Mouse (Mus musculus) Patski (cell line): ENCODE measurements around the gene Ube2d1. TPM values are rescaled to one million over a fixed set of nuclear protein-coding genes. Genes with fewer than 3 reads are reported as not detected.

ENCODE experiments used
- ATAC-seq: fragments of 100-300 bp; one replicate; pipeline ENCODE4 v1.8.0; 2021
- CTCF ChIA-PET: fragments of 350-600 bp; sonication (Branson Sonifier 250); formaldehyde crosslinking; loops from one replicate; lab custom pipeline; 2022; ENCODE audit warnings: inconsistent platforms; lab: Charles Lee
- POLR2A ChIA-PET: fragments of 350-600 bp; sonication (Branson Sonifier 250); formaldehyde crosslinking; loops from one replicate; lab custom pipeline; 2022; ENCODE audit warnings: antibody characterized with exemption, inconsistent platforms; lab: Charles Lee
- DNase-seq: peaks from one replicate; pipeline ENCODE4 v3.0.0-alpha.2; 2011; ENCODE audit warnings: low read depth, low spot score
- H3K27me3 ChIP-seq: fragments of 371-371 bp; one replicate; pipeline ENCODE4 v1.5.1; 2021
- CTCF ChIP-seq: fragments of 100-300 bp; IDR thresholded peaks from one replicate; pipeline ENCODE4 v1.5.1; 2021
- in situ Hi-C: fragments of 300-500 bp; cut with MboI; formaldehyde crosslinking; loops from 3 replicates; pipeline ENCODE4 v1.11.1; 2018; ENCODE audit warnings: low pct_unique_long_range_greater_than_20kb, mixed read lengths
- polyA plus RNA-seq: library from polyadenylated mRNA; unstranded; gene quantifications from one replicate; pipeline ENCODE4 v1.2.3, GENCODE M21; 2021

The Ube2d1 gene
- 53.4 TPM for polyA plus RNA-seq

- ChIA-PET CTCF (no interaction called here), POLR2A (no interaction called here)
- DNase-seq (no peak), ATAC-seq (peak; percentile 93)
- in situ Hi-C loops = no loop called here
- H3K27me3 ChIP-seq = no peaks in the 10 kb centered on the region
- TF ChIP-seq CTCF = no peak
Observed at GRCm38 (mm10) chr10:71285126-71285580, at the start of gene Ube2d1. TSS of gene Ube2d1 (minus strand) at chr10:71285262.

- no peak for ATAC-seq
- CTCF ChIA-PET = interaction anchor here (1.2 to 2.8 kb wide), 2 partner anchors 9 to 68 kb away, joined by 3 to 10 read pairs; no protein-coding TSS in a partner anchor
Observed at GRCm38 (mm10) chr10:71332859-71333258, 47.8 kb upstream of the Ube2d1 start.

GRCm38 (mm10) chr10:71332376-71332775, 47.3 kb upstream of the Ube2d1 start:
- no peak for TF ChIP-seq CTCF
- ChIA-PET POLR2A (no interaction called here), CTCF (interaction anchor here (1.2 to 2.8 kb wide), 2 partner anchors 9 to 69 kb away, joined by 3 to 10 read pairs; no protein-coding TSS in a partner anchor)
- in situ Hi-C loops = no loop called here
- no peaks in the 10 kb centered on the region for H3K27me3 ChIP-seq
- ATAC-seq (no peak), DNase-seq (no peak)

More at GRCm38 (mm10) chr10:71332859-71333258, 47.8 kb upstream of the Ube2d1 start:
- POLR2A ChIA-PET = interaction anchor here (0.6 kb wide), 1 partner anchor 191 kb away, joined by 6 read pairs; no protein-coding TSS in a partner anchor
- in situ Hi-C loops = no loop called here
- no peak for DNase-seq
- no peaks in the 10 kb centered on the region for H3K27me3 ChIP-seq
- TF ChIP-seq CTCF = no peak

GRCm38 (mm10) chr10:71331908-71332307, 46.8 kb upstream of the Ube2d1 start:
- ATAC-seq (no peak), DNase-seq (no peak)
- no peaks in the 10 kb centered on the region for H3K27me3 ChIP-seq
- in situ Hi-C loops = no loop called here
- ChIA-PET POLR2A (interaction anchor here (0.7 kb wide), 1 partner anchor 28 kb away, joined by 5 read pairs; no protein-coding TSS in a partner anchor), CTCF (interaction anchor here (1.2 to 2.8 kb wide), 2 partner anchors 10 to 69 kb away, joined by 3 to 10 read pairs; no protein-coding TSS in a partner anchor)
- TF ChIP-seq CTCF = no peak

GRCm38 (mm10) chr10:71330070-71330469, 45.0 kb upstream of the Ube2d1 start:
- DNase-seq = no peak
- ChIA-PET POLR2A (no interaction called here), CTCF (no interaction called here)
- in situ Hi-C loops = no loop called here
- ATAC-seq = no peak
- H3K27me3 ChIP-seq = no peaks in the 10 kb centered on the region
- TF ChIP-seq CTCF = no peak

GRCm38 (mm10) chr10:71329295-71329694, 44.2 kb upstream of the Ube2d1 start:
- DNase-seq (no peak), ATAC-seq (no peak)
- ChIA-PET POLR2A (no interaction called here), CTCF (interaction anchor here (1.0 to 1.9 kb wide), 5 partner anchors 12 to 72 kb away, joined by 3 to 12 read pairs (median 4); no protein-coding TSS in a partner anchor)
- TF ChIP-seq CTCF = no peak
- in situ Hi-C loops = no loop called here
- no peaks in the 10 kb centered on the region for H3K27me3 ChIP-seq

GRCm38 (mm10) chr10:71328870-71329269, 43.8 kb upstream of the Ube2d1 start:
- ChIA-PET CTCF (interaction anchor here (1.0 to 1.9 kb wide), 7 partner anchors 9 to 72 kb away, joined by 3 to 12 read pairs (median 4); partner anchors contain the start of gene Ipmk), POLR2A (no interaction called here)
- no peaks in the 10 kb centered on the region for H3K27me3 ChIP-seq
- ATAC-seq = no peak
- in situ Hi-C loops = no loop called here
- DNase-seq = no peak
- TF ChIP-seq CTCF = no peak

GRCm38 (mm10) chr10:71328382-71328781, 43.3 kb upstream of the Ube2d1 start:
- ChIA-PET POLR2A (no interaction called here), CTCF (interaction anchor here (1.0 to 2.6 kb wide), 8 partner anchors 10 to 73 kb away, joined by 3 to 12 read pairs (median 4); partner anchors contain the start of gene Ipmk)
- in situ Hi-C loops = no loop called here
- no peak for DNase-seq
- no peak for ATAC-seq
- no peak for TF ChIP-seq CTCF
- H3K27me3 ChIP-seq = no peaks in the 10 kb centered on the region

GRCm38 (mm10) chr10:71327386-71327785, 42.3 kb upstream of the Ube2d1 start:
- in situ Hi-C loops = no loop called here

GRCm38 (mm10) chr10:71326789-71327188, 41.7 kb upstream of the Ube2d1 start:
- H3K27me3 ChIP-seq = no peaks in the 10 kb centered on the region
- ATAC-seq (peak; percentile 68), DNase-seq (no peak)
- in situ Hi-C loops = no loop called here
- TF ChIP-seq CTCF = peak; percentile 96
- ChIA-PET CTCF (interaction anchor here (0.6 to 3.7 kb wide), 16 partner anchors 9 to 77 kb away, joined by 3 to 43 read pairs (median 4); partner anchors contain the start of genes Cisd1 and Ipmk), POLR2A (interaction anchor here (0.7 kb wide), 1 partner anchor 78 kb away, joined by 4 read pairs; no protein-coding TSS in a partner anchor)

More at GRCm38 (mm10) chr10:71327386-71327785, 42.3 kb upstream of the Ube2d1 start:
- H3K27me3 ChIP-seq = no peaks in the 10 kb centered on the region
- DNase-seq (no peak), ATAC-seq (no peak)
- POLR2A ChIA-PET = no interaction called here
- CTCF ChIA-PET = interaction anchor here (1.0 to 3.7 kb wide), 9 partner anchors 9 to 76 kb away, joined by 3 to 43 read pairs (median 6); partner anchors contain the start of genes Cisd1 and Ipmk
- no peak for TF ChIP-seq CTCF

GRCm38 (mm10) chr10:71326123-71326522, 41.1 kb upstream of the Ube2d1 start:
- no peaks in the 10 kb centered on the region for H3K27me3 ChIP-seq
- ChIA-PET POLR2A (interaction anchor here (1.3 kb wide), 1 partner anchor 13 kb away, joined by 4 read pairs; no protein-coding TSS in a partner anchor), CTCF (interaction anchor here (0.6 to 3.7 kb wide), 16 partner anchors 10 to 78 kb away, joined by 3 to 43 read pairs (median 4); partner anchors contain the start of genes Cisd1 and Ipmk)
- DNase-seq (no peak), ATAC-seq (no peak)
- no peak for TF ChIP-seq CTCF
- in situ Hi-C loops = no loop called here
